Mouse (Mus musculus) megakaryocyte, adult 5-6 weeks (primary cell): ENCODE results near the gene Ei24. TPM values are rescaled to one million over a fixed set of nuclear protein-coding genes. Genes with fewer than 3 reads are reported as not detected.
A peak's percentile ranks its signal among the peaks of the same experiment; 100 is the strongest.

ENCODE experiments used
- ATAC-seq: 2 replicates; pipeline ENCODE4 v1.8.0; 2016; ENCODE audit warnings: mild to moderate bottlenecking, inconsistent platforms; ENCODE audit not compliant: poor library complexity, severe bottlenecking
- total RNA-seq, 2 experiments: library from RNA; stranded (forward) in 1 of 2; stranded (reverse) in 1 of 2; fragments of 153-499, 151-499 nt in 1 of 2; fragments of 221-1000, 200-1000 nt in 1 of 2; gene quantifications; 2 replicates each; pipeline versions ENCODE4 v1.2.3 to v1.2.4; 2015 to 2017

Ei24 gene
- total RNA-seq (2015) = 35.4 and 37.6 TPM in 2 replicates
- 31.8 and 32.5 TPM in 2 replicates for total RNA-seq (2017)

DNA sequence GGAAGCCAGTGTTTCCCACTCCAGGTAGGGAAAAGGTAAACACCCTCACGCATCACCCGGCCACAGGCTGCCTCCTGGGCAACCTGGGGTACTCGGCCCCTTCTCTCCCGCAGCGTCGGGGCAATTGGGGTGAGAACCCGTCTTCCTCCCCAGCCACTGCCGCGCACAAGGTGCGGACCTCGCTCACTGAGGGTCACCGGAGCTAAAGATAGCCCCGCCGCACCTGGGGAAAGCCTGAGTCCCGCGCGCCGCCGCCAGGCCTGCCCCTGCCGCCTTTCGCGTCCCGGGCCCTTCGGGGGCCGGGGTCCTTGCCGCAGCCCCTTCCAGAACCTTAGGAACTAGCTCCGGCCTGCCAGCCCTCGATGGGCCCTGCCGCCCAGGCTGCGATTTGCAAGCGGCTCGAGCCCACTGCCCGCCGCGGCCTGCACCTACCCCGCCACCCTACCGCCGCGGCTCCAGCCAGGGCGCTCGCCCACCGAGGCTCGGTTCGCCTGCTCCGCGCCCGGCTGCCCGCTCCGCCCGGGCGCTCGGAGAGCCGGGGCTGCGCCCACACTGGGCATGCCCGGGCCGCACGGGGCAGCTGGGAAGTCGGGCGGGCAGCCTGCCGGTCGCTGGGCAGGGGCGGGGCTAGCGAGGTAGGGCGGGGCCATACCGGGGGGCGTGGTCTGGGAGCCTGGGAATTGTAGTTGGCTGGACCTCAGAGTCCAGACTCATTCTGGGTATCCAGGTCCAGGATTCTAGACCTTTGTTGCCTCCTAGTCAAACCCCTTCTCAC is at the start of gene Ei24:
TSS of gene Ei24 (minus strand) at position 613 of the 775 bp plus-strand sequence.
- ATAC-seq = peak; percentile 99

DNA sequence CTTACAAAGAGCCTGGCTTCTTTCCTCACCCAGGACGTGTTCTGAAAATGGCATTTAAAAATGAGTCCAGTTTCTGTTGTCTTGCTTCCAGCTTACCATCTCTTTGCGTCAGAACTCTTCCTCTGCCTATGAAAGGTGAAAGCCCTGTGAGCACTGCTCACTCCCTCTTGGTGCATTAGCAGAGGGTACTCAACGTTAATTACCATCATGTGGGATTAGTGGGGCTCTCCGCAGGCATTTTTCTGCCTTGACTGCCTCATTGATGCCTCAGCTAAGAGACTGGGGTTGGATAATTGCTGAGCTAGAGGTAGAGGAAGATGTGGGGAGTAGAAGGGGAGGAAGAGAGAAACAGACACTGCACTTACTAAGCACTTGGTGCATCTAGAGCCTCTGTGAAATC is 49.2 kb upstream of the Ei24 start:
- no peak for ATAC-seq

DNA sequence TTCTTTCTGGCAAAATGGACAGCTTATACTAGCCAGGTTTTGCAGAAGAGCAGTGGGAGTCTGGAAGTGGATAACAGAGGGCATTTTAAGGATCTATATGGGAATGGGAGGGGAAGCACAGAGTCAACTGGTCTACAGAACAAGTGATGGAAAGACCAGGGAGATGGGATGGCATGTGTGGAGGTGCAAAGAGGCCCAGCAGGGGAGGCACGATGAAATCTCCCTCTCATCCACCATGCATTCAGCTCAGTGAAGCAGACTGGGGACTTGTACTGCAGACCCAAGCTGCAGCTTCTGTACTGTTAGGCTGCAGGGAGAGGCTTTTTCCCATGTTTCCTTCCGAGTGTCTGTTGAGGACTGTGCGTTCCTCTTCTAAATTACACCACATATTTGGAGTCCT is 36.7 kb upstream of the Ei24 start:
- ATAC-seq = no peak

DNA sequence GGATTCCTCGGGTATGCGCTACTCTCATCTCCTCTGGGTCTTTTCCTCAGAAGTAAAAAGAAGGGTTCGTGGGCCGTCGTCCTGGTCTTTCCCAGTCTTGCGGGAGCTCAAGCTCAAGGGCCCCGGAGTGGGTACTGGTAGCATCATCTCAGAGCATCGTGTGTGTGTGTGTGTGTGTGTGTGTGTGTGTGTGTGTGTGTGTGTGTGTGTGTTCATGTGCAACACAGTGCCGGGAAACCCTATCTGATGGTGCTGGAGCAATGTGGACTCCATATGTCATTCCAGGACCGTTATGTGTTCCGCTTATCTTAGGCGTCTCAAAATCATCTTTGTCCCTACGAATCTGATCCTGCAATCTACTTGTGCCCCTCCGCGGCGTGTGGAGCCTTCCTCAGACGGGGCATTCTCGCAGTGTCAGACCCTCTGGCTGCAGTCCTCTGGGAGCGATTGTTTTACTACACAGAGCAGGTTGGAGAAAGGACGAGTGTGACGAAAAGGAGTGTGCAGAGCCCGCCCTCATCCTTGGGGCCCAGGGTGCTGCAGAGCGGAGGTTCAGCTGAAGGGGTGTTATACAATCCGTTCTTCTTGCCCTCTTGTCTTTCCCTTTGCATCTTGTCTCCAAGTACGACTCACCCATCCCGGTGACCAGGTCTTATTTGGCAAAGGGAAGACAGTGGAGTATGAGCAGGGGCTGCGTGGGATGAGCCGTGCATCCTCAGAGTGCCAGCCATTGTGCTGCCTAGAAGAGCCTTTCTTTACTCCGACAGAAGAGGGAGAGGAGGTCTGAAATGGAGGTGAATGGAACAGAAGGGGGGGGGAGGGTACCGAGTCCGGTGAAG is 36.1 kb upstream of the Ei24 start:
- ATAC-seq = no peak

DNA sequence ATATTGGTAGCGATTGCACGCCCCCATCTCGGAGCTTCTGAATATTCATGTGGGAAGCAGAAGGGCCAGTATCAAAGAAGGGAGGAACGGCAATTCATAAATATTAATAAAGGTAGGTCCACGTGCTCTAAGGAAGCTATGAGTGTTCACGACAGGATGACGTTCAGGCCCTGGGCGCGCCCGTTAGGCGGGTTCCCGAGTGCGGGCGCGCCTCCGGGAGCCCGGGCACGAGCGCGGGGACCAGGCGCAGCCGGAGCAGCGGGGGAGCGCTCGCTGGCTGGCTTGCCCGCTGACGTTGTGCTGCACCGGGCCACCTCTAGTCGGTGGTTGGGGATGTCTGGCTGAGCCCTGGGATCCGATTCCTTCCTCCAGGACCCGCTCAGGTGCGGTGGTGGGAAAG is 35.3 kb upstream of the Ei24 start:
- no peak for ATAC-seq

DNA sequence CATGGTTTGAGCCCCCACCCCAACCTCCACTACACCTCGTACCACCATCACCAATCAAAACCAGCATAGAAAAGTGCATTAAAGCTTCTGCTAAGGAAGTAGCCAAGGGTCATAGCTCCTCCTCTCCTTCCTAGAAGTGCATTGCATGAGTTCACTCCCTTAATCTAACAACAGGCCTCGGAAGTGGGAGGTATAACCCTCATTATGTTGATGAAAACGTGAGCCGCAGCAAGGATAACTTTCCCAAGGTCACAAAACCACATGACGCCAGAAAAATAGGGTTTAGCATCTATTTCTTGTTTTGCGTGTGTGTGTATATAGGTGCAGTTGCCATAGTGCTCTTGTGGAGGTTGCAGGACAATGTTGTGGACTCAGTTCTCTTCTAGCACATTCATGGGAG is 34.2 kb upstream of the Ei24 start:
- ATAC-seq = no peak

DNA sequence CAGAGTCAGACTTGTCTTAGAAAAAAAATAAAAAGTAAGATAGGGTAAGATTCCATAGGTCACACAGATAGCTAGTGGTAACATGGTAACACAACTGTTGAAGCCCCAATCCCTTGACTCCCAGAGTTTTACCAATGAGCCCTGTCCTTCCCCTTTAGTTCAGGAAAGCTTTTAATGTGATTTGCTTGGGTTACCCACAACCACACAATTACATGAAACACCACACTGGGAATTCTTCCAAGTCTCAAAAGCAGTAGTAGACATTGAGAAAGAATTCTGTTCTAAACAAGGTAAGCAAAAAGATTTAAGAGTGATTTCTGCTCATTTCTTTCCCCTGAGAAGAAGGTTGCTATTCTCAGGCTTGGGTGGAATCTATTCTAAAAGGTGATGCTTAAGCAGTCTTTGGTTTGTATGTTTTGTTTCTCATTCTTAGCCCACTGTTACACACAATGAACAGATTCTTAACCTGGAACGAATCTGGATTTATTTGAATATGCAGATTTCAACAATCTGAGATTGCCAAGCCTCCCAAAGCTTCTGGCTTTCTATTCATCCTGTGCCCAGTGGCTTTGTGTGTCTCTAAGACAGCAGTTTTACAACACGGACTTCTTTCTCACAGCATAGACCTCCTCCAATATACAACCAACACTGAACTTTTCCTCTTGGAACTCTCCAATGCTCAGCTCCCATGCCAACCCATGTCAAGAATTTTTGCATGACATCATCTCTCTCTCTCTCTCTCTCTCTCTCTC is 29.6 kb upstream of the Ei24 start:
- ATAC-seq = no peak

DNA sequence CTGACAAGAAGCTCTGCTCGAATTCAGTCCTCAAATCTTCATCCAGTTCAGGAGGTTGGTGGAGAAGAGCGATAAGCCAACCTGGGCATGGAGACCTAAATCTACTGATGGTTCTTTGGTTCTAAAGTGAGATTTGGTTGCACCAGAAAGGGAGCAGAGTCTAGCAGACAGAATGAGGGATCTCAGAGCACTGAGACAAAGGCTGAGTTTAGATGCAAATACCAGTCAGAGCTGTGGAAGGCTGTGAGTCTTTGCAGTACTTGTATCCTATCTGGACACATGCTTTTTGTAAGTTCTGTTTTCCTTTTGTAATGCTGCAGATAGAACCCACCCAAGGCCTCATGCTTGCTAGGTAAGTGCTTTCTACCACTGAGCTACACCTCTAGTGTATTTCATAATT is 24.8 kb upstream of the Ei24 start:
- ATAC-seq = no peak

DNA sequence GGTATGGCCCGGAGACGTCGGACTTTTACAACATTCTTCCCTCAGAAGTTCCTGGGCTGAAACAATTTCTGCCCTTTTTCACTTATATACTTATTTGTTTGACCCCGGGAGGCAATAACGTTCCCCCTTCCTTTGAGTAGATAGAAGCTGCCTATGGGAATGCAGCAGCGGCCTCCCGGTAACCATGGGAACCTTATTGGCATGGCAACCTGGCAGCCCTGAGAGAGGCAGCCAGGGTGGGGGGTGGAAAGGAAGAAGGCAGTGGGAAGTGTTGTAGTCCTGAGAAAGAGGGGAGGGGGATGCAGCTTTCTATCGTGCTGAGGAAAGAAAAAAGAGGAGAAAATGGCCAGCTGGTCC is 24.4 kb upstream of the Ei24 start, which contains the start of gene Fez1:
TSS of gene Fez1 (plus strand) at position 221 of the 357 bp plus-strand sequence.
- ATAC-seq = no peak

DNA sequence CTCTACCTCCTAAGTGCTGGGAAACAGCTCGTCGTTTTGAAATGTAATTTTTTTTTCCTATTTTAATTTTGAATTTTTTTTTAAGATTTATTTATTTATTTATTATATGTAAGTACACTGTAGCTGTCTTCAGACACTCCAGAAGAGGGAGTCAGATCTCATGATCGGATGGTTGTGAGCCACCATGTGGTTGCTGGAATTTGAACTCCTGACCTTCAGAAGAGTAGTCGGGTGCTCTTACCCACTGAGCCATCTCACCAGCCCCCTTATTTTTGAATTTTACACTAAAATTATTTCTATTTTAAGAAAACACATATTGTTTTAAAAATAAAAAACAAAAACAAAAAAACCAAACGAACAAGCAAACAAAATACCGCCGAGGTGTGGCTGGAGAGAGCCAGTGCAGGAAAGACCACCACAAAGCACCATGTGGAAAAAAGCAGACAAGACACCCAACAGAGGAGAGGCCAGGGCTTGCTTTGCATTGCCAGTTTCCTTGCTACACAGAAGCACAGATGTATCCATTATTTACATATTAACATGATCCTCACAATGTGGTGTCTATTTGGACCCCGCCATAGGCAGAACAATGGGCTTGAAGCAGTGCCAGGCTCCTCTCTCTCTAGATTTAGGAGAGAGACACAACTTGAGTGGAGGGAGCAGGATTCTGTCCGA is 23.9 kb upstream of the Ei24 start:
- ATAC-seq = no peak

DNA sequence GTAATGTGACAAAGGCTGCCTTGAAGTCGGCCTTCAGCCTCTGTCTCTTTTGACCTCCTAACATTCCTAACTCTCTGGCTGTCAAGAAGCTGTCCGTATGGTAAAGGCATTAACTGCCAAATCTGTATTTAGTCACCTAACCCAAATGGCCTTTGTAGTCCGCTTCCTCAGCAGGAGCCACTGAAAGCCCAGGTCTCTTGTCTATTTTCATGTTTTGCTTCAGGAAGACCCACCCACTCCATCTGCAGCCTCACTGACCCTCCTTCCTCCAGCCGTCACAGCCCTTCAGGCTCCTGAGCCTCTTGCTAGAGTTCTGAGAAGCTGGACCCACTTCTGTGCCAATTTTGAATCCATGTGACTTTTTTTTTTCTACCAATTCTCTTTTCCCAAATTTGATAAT is 21.7 kb upstream of the Ei24 start:
- no peak for ATAC-seq

DNA sequence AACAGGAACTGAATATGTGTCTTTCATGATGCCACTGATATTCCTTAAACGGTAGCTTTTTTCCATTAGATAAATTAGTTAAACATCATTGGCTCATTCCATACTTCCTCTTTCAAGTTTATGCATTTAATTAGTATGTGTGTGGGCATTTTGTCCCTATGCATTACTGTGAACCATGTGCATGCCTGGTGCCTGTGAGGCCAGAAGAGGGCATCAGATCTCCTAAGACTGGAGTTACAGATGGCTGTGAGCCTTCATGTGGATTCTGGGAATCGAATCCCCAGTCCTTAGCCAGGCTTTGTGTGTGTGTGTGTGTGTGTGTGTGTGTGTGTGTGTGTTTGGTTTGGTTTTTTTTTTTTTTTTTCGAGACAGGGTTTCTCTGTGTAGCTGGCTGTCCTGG is 17.3 kb upstream of the Ei24 start:
- ATAC-seq = no peak

DNA sequence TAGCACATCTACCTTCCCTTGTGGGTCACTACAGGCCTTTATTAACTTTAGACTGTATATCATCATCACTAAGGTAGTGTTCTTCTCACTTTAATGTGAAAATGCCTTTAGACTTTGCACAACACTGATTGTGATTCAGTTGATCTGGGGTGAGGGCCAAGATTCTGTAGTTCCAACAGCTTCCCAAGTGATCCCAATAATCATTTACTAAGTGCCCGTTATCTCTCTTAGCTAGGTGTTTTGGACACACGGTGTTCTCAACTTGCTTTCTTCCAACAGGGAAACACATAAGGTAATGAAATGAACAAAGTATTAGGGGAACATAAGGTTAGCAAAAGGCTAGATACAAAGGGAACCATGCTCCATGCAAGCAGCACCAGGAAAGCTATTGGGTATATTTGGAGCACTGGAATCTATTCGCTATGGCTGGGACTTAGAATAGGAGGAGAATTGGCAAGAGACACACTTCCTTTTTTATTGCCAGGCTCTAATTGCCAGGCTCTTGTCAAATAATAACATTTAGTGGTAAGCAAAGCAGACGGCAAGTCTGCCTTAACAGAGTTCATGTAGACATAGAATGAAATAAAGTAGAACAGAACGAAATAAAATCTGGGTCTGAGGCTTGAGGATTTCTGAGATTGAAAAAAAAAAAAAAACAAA is 11.1 kb upstream of the Ei24 start:
- ATAC-seq = no peak

DNA sequence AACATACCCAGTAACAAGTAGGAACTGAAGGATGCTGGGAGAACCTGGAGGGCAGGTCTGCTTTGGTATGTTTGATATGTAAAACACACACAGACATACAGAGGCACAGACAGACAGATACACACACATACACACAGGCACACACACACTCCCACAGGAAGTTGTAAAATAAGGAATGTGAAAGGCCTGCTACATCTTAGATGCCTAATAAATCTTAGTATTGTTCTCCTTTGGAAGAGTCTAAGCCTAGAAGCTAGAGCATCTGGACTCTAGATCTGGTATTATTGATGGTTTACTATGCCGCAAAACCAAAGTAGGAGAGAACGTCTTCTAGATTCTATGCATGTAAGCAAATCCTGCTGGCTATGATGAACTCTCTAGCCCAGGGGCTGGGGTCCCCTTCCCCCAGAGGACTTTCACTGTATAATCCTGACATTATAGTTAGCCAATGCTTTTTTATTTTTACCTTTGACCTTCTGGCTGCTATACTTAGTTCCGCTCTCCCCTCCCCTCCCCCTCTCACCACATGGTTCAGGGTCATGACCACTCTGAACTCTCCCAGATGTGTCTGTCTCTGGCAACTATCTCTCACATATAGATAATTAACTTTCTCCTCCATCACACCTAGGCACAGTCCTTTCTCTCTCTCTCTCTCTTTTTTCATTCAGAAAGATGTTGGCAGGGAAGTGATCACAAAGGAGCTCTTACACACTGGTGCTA is 8.2 kb upstream of the Ei24 start:
- no peak for ATAC-seq

DNA sequence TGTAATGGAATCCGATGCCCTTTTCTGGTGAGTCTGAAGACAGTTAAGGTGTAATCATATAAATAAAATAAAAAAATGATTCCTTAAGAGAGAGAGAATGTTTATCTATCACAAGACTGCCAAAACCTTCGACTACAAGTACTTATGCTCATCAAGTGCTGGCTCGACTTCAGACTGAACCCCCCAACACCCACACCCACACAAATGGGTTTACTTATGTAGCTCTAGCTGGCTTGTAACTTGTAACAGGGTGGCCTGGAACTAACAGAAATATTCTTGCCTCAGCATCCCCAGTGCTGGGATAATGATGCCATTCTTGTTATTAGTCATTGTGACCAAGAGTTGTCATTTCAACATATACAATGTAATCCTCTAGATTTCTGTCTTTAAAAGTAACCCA is 6.7 kb upstream of the Ei24 start:
- ATAC-seq = no peak

DNA sequence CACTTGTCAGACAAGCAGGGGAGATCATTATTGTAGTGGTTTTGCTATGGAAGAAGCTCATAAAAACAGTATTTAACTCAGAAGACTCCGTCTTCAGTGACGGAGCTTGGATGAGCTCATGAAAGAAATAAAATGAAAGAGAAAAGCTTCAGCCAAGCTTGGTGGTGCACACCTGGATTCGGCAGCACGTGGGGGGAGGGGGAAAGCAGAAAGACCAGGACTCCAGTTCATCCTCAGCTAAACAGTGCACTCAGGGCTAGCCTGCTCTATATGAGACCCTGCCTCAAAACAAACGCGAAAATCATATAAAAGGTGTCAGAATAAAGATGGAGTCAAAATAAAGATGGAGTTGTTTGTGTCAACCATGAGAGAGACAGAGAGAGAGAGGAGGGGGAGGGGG is 6.2 kb upstream of the Ei24 start:
- no peak for ATAC-seq

DNA sequence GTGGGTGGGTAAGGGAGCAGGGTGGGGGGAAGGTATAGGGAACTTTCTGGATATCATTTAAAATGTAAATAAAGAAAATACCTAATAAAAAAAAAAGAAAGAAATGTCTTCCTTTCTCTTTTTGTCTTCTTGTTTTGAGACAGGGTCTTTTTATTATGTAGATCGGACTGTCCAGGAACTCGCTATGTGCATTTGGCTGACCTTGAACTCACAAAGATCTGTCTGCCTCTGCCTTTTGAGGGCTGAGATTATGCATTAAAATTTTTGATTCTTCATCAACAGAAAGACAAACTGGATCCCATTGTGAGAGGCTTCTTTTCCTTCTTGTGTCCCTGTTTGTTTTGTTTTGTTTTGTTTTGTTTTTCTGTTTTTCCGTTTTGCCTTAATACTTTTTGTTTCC is 5.8 kb upstream of the Ei24 start:
- ATAC-seq = no peak

DNA sequence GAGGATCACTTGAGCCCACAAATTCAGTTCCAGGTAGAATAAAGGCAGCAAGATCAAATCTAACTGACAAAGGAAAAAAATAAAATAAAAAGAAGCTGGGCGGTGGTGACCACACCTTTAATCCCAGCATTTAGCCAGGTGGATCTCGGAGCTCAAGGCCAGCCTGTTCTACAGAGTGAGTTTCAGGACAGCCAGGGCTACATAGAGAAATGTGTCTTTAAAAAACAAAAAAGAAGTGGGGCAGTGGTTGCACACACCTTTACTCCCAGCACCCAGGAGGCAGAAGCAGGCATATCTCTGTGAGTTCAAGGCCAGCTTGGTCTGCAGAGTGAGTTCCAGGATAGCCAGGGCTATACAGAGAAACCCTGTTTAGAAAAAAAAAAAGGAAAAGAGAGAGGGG is 4.8 kb upstream of the Ei24 start:
- ATAC-seq = no peak

DNA sequence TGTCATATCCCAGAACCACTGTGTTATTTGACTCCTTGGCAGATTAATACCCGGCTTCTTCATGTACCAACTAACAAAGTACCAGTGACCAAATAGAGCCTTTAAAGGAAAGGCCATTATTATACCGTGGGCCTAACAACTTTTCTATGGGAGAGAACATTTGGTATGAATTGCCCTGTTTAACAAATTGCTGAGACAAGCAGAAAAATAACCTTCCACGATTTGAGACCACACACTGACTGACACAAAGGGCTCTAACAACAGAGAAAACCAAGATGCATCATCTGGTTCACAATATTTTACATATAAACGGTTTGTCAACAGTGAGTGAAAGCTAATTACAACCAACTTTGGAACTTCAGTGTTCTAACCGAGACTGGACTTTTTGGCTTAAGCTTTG is 969 bp downstream of the Ei24 start:
- ATAC-seq = no peak

DNA sequence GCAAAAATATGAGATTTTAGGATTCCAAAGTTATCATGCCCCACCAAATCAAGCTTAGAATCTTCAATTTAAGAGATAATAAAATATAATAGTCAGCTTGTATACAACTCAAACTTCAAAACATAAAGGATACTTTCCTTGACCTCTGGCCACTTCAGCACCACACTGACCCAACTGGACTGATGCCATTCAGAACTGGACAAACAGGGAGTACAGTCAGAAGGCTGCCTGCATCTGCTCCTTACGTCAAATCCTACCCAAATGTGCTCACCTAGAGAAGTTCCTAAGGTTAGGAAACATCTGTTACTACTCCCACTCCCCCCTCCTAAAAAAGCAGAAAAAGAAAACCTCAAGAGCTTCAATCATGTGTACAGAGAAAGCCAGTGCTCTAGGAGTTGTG is 1.6 kb downstream of the Ei24 start:
- ATAC-seq = no peak
